ENCODE assay signal across 16 mouse cellular contexts in the genomic region with DNA sequence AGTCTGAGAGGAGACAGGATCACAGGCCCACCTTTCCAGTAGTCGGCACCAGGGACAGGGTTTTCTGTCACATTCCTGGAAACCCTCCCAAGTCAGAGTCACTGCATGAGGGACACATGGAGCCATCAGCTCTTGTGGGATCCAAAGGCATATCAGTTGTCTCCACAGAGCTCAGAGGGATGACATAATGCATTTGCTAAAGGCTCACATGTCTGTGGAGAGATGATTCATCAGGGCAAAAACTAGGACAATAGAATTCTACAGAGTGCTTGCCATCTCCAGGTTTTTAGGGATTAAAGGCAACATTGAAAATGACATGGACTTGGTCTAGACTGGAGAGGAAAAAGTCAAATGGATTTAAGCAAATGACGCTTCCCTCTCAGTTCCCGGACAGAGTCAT.
DNase-seq lines count a peak whose midpoint lies in the region.
"Had no signal": no experiment of that assay in that cellular context is flagged by ENCODE, and none has a peak within 500 bp of the region (broad histone marks: within the 10 kb centered on the region; RNA-seq: fewer than 3 reads in every experiment).

No protein-coding gene starts in this region.

- DNase-seq in adrenal gland, adult 8-10 months, result peak; percentile 1
- no peak for DNase-seq in adrenal gland, postnatal 10 days
- DNase-seq in 3T3-L1 (ENCODE audit: low read depth, low spot score), result peak; percentile 1
- DNase-seq in Muller cell, postnatal 12 days (ENCODE audit: inconsistent ontology term), result peak; percentile 31
- peak; percentile 0 for DNase-seq in skeletal muscle tissue, adult 2 months (ENCODE audit: low read depth, low spot score)
- DNase-seq in embryo, embryonic 9.5 days (ENCODE audit: extremely low spot score), result no peak
- DNase-seq: cerebellum, adult 11-12 months; cerebellum, adult 8-10 months; cerebellum, postnatal 10 days; cerebellum, postnatal 36 days; embryo, embryonic 11 days; gastrocnemius, postnatal 25 days; heart, adult 18-20 months; heart, postnatal 10 days; heart, postnatal 36 days; kidney, adult 18-20 months had no signal

Comparison
In these comparisons a context has a peak if more than half of its experiments do, and no peak if none do; other contexts are left out.
1. DNase-seq: peak in adrenal gland, adult 8-10 months (single experiment), 3T3-L1 (single experiment), Muller cell, postnatal 12 days (single experiment) and skeletal muscle tissue, adult 2 months (single experiment); none in adrenal gland, postnatal 10 days (single experiment) and embryo, embryonic 9.5 days (single experiment).